Mouse (Mus musculus): ENCODE data around the gene Speer4f1.

DNA sequence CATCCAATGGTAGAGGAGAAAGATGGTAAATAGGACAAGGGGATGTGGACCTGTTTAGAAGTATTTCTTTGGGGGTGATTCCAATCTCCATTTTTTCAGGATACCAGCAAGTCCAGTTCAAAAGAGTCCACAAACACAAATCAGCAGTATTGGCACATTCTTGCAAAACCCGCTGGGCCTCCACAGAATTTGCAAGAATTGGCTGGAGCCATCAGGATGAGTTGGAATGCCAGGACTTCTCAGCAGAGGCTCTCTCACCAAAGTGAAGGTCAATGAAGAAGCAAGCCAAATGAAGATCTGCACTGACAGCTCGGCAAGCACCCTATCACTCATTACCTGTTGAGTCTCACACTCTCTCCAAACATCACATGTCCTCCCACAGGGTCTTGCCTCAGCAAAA, 19.7 kb downstream of the Speer4f1 start:
- no peak for TF ChIP-seq POLR2A (IDR thresholded peaks at IDR 0.05; ENCODE audit: borderline replicate concordance, extremely low read depth, low read depth, low read length)
- TF ChIP-seq CTCF (IDR thresholded peaks at IDR 0.05; ENCODE audit: insufficient read depth, low read length) = no peak

All from lung, adult 2 months (tissue).